19 mouse cellular contexts compared by ENCODE assay signal in the genomic region with DNA sequence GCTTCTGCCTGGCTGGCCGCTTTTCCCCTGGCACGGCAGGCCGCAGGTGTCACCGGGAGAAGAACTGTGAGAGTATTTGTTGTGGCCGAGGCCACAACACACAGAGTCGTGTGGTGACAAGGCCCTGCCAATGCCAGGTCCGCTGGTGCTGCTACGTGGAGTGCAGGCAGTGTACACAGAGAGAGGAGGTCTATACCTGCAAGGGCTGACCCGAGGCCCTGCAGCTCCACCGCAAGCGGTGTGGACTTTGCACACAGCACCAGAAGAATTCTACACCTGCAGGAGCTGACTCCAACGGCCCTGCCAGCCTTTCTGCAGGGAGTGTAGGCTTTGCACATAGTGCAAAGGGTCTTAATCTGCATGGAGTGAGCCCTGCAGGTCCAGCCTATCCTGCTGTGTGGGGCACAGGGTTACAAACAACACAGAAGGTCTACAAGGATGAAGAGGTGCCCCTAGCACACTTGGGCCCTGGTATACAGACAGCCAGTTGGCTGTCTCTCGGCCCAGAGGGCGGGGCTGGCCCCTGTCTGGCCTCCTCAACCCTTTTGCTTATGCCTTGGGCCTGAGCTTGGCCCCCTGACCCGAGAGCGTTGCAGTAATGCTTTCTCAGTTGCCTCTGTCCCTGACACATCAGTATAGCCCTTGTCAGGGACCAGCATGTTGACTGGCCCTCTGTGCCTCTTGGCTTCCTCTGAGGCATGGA. TPM values are rescaled to one million over a fixed set of nuclear protein-coding genes. Genes with fewer than 3 reads are reported as not detected.
DNase-seq lines count a peak whose midpoint lies in the region; ATAC-seq lines count a peak whose summit lies in the region.
"Had no signal": no experiment of that assay in that cellular context is flagged by ENCODE, and none has a peak within 500 bp of the region (broad histone marks: within the 10 kb centered on the region; RNA-seq: fewer than 3 reads in every experiment).

No protein-coding gene starts in this region.

- DNase-seq in embryonic facial prominence, embryonic 10.5 days (ENCODE audit: low spot score) = no peak
- no peak for DNase-seq in midbrain, embryonic 10.5 days (ENCODE audit: low spot score)
- DNase-seq in left cerebral cortex, adult 9 months (ENCODE audit: low spot score in 2 of 2) = no peak
- DNase-seq in kidney, adult 18-20 months = no peak

- peaks cover 30% of the 10 kb centered on the region for H3K4me1 ChIP-seq in embryonic facial prominence, embryonic 12.5 days
- H3K4me1 ChIP-seq in embryonic facial prominence, embryonic 10.5 days = peaks cover 58% of the 10 kb centered on the region
- H3K4me1 ChIP-seq in midbrain, embryonic 10.5 days = peaks cover 78% of the 10 kb centered on the region
- H3K4me1 ChIP-seq in midbrain, embryonic 15.5 days = peaks cover 13% of the 10 kb centered on the region
- H3K4me1 ChIP-seq in stomach, embryonic 15.5 days = no peaks in the 10 kb centered on the region

- peaks cover 6% of the 10 kb centered on the region; the same call in 1 of the 2 replicates for H3K36me3 ChIP-seq in embryonic facial prominence, embryonic 12.5 days
- H3K36me3 ChIP-seq in embryonic facial prominence, embryonic 10.5 days (replicated peaks) = no peaks in the 10 kb centered on the region
- H3K36me3 ChIP-seq in midbrain, embryonic 10.5 days = 0 out of 2 replicates have a peak, but pooled peaks cover 3% of the 10 kb centered on the region
- H3K36me3 ChIP-seq in midbrain, embryonic 15.5 days (replicated peaks) = no peaks in the 10 kb centered on the region
- H3K36me3 ChIP-seq in stomach, embryonic 15.5 days = no peaks in the 10 kb centered on the region
- H3K36me3 ChIP-seq: heart, embryonic 15.5 days had no signal

- no peak overlapping the region for H3K4me3 ChIP-seq in embryonic facial prominence, embryonic 12.5 days
- H3K4me3 ChIP-seq in embryonic facial prominence, embryonic 10.5 days = no peak overlapping the region
- H3K4me3 ChIP-seq in midbrain, embryonic 10.5 days = no peak overlapping the region
- no peak overlapping the region for H3K4me3 ChIP-seq in midbrain, embryonic 15.5 days
- H3K4me3 ChIP-seq in stomach, embryonic 15.5 days (replicated peaks) = no peak overlapping the region
- H3K4me3 ChIP-seq: embryonic facial prominence, embryonic 15.5 days; erythroblast, embryonic 14.5 days; heart, adult 2 months; heart, embryonic 15.5 days had no signal

- H3K4me2 ChIP-seq in embryonic facial prominence, embryonic 12.5 days (replicated peaks) = no peak overlapping the region
- H3K4me2 ChIP-seq in midbrain, embryonic 15.5 days = no peak overlapping the region
- H3K4me2 ChIP-seq in stomach, embryonic 15.5 days = no peak overlapping the region
- H3K4me2 ChIP-seq: embryonic facial prominence, embryonic 15.5 days; heart, embryonic 11.5 days; heart, embryonic 15.5 days had no signal

- WGBS in embryonic facial prominence, embryonic 12.5 days = 83% methylated on average over 16 of the region's 16 CpGs
- WGBS in embryonic facial prominence, embryonic 10.5 days = 82% methylated on average over 16 of the region's 16 CpGs
- 79% methylated on average over 16 of the region's 16 CpGs for WGBS in midbrain, embryonic 10.5 days
- 78% methylated on average over 16 of the region's 16 CpGs for WGBS in midbrain, embryonic 15.5 days
- WGBS in stomach, embryonic 15.5 days = 72% methylated on average over 16 of the region's 16 CpGs

- H3K9ac ChIP-seq in embryonic facial prominence, embryonic 12.5 days = no peak overlapping the region
- no peak overlapping the region for H3K9ac ChIP-seq in midbrain, embryonic 15.5 days
- H3K9ac ChIP-seq in stomach, embryonic 15.5 days = no peak overlapping the region
- H3K9ac ChIP-seq: embryonic facial prominence, embryonic 15.5 days; heart, embryonic 15.5 days had no signal

- 0 out of 2 replicates have a peak overlapping the region, but pooled peaks have one; percentile 9 for H3K27ac ChIP-seq in embryonic facial prominence, embryonic 12.5 days
- no peak overlapping the region for H3K27ac ChIP-seq in embryonic facial prominence, embryonic 10.5 days (replicated peaks)
- peak overlapping the region; percentile 2 for H3K27ac ChIP-seq in midbrain, embryonic 10.5 days (replicated peaks)
- H3K27ac ChIP-seq in midbrain, embryonic 15.5 days = no peak overlapping the region
- H3K27ac ChIP-seq in stomach, embryonic 15.5 days = no peak overlapping the region
- H3K27ac ChIP-seq: embryonic facial prominence, embryonic 15.5 days; heart, adult 2 months; heart, embryonic 15.5 days had no signal

- no peaks in the 10 kb centered on the region for H3K9me3 ChIP-seq in embryonic facial prominence, embryonic 12.5 days
- no peaks in the 10 kb centered on the region for H3K9me3 ChIP-seq in embryonic facial prominence, embryonic 10.5 days
- H3K9me3 ChIP-seq in midbrain, embryonic 10.5 days (replicated peaks) = no peaks in the 10 kb centered on the region
- H3K9me3 ChIP-seq in midbrain, embryonic 15.5 days = no peaks in the 10 kb centered on the region
- H3K9me3 ChIP-seq in stomach, embryonic 15.5 days = no peaks in the 10 kb centered on the region
- H3K9me3 ChIP-seq: embryonic facial prominence, embryonic 15.5 days; heart, embryonic 15.5 days had no signal

- ATAC-seq in embryonic facial prominence, embryonic 12.5 days (ENCODE audit: insufficient number of reproducible peaks, insufficient read depth, low FRiP score, low TSS enrichment) = no peak
- no peak for ATAC-seq in midbrain, embryonic 15.5 days (replicated peaks)
- 0 out of 2 replicates have a peak, but pooled peaks have one; percentile 8 for ATAC-seq in stomach, embryonic 15.5 days (ENCODE audit: insufficient read depth, low FRiP score, low read depth)
- ATAC-seq: activated CD4-positive, CD25-positive, alpha-beta regulatory T cell, adult 4 months; CD4-positive, CD25-positive, alpha-beta regulatory T cell, adult 4 months; forebrain, embryonic 16.5 days; hindbrain, embryonic 16.5 days had no signal

- H3K27me3 ChIP-seq in embryonic facial prominence, embryonic 12.5 days = 0 out of 2 replicates have a peak, but pooled peaks cover 2% of the 10 kb centered on the region
- peaks cover 40% of the 10 kb centered on the region for H3K27me3 ChIP-seq in embryonic facial prominence, embryonic 10.5 days (replicated peaks; ENCODE audit: low read depth, poor library complexity, severe bottlenecking)
- H3K27me3 ChIP-seq in midbrain, embryonic 10.5 days (ENCODE audit: low read depth, poor library complexity, severe bottlenecking) = peaks cover 57% of the 10 kb centered on the region
- 0 out of 2 replicates have a peak, but pooled peaks cover 3% of the 10 kb centered on the region for H3K27me3 ChIP-seq in midbrain, embryonic 15.5 days (replicated peaks)
- H3K27me3 ChIP-seq in stomach, embryonic 15.5 days (replicated peaks) = no peaks in the 10 kb centered on the region
- H3K27me3 ChIP-seq: embryonic facial prominence, embryonic 15.5 days had no signal

RNA-seq across cellular contexts. Expression of gene Wnt9a, which starts 24.6 kb away (rescaled TPM):
- 5.9 and 7.1 TPM in 2 replicates for polyA plus RNA-seq in embryonic facial prominence, embryonic 12.5 days (2016; fragmentation: Nextera tagmentation; extraction: Ambion mirVana)
- polyA plus RNA-seq in embryonic facial prominence, embryonic 10.5 days (2016; fragmentation: Nextera tagmentation; extraction: Ambion mirVana) = 2.3 and 2.6 TPM in 2 replicates
- 7.8 and 9.7 TPM in 2 replicates for polyA plus RNA-seq in midbrain, embryonic 10.5 days (2016; fragmentation: Nextera tagmentation; extraction: Ambion mirVana)
- polyA plus RNA-seq in midbrain, embryonic 15.5 days (2015; fragmentation: Nextera tagmentation; extraction: Ambion mirVana) = 3.8 and 3.9 TPM in 2 replicates
- 4.9 and 5.3 TPM in 2 replicates for polyA plus RNA-seq in stomach, embryonic 15.5 days (2015; fragmentation: Nextera tagmentation; extraction: Ambion mirVana)
- polyA plus RNA-seq: activated CD4-positive, CD25-positive, alpha-beta regulatory T cell, adult 4 months; CD4-positive, CD25-positive, alpha-beta regulatory T cell, adult 4 months; erythroblast, embryonic 14.5 days had no signal

RNA-seq across cellular contexts. Expression of gene Wnt3a, which starts 40.8 kb away (rescaled TPM):
- polyA plus RNA-seq in embryonic facial prominence, embryonic 12.5 days (2016; fragmentation: Nextera tagmentation; extraction: Ambion mirVana) = 1.8 and 2.6 TPM in 2 replicates
- polyA plus RNA-seq in embryonic facial prominence, embryonic 10.5 days (2016; fragmentation: Nextera tagmentation; extraction: Ambion mirVana) = 0.77 and 1.7 TPM in 2 replicates
- 5.3 and 8.7 TPM in 2 replicates for polyA plus RNA-seq in midbrain, embryonic 10.5 days (2016; fragmentation: Nextera tagmentation; extraction: Ambion mirVana)
- 0.43 and 0.61 TPM in 2 replicates for polyA plus RNA-seq in midbrain, embryonic 15.5 days (2015; fragmentation: Nextera tagmentation; extraction: Ambion mirVana)
- polyA plus RNA-seq in stomach, embryonic 15.5 days (2015; fragmentation: Nextera tagmentation; extraction: Ambion mirVana) = 0.15 and 0.23 TPM in 2 replicates
- polyA plus RNA-seq: CD4-positive, CD25-positive, alpha-beta regulatory T cell, adult 4 months; heart, adult 2 months; heart, embryonic 11.5 days; heart, embryonic 15.5 days had no signal

RNA-seq across cellular contexts. Expression of gene Prss38, which starts 44.1 kb away (rescaled TPM):
- not detected in 2 replicates for polyA plus RNA-seq in embryonic facial prominence, embryonic 12.5 days (2016; fragmentation: Nextera tagmentation; extraction: Ambion mirVana)
- not detected in 2 replicates for polyA plus RNA-seq in embryonic facial prominence, embryonic 10.5 days (2016; fragmentation: Nextera tagmentation; extraction: Ambion mirVana)
- not detected in 2 replicates for polyA plus RNA-seq in midbrain, embryonic 10.5 days (2016; fragmentation: Nextera tagmentation; extraction: Ambion mirVana)
- 0.18 TPM in 1 of 2 replicates, not detected in the other for polyA plus RNA-seq in midbrain, embryonic 15.5 days (2015; fragmentation: Nextera tagmentation; extraction: Ambion mirVana)
- 0.10 TPM in 1 of 2 replicates, not detected in the other for polyA plus RNA-seq in stomach, embryonic 15.5 days (2015; fragmentation: Nextera tagmentation; extraction: Ambion mirVana)
- polyA plus RNA-seq: activated CD4-positive, CD25-positive, alpha-beta regulatory T cell, adult 4 months; CD4-positive, CD25-positive, alpha-beta regulatory T cell, adult 4 months; embryonic facial prominence, embryonic 15.5 days; erythroblast, embryonic 14.5 days; forebrain, embryonic 11.5 days; forebrain, embryonic 16.5 days; gonadal fat pad, adult 2 months; heart, adult 2 months; heart, embryonic 11.5 days; heart, embryonic 15.5 days; hindbrain, embryonic 11.5 days; hindbrain, embryonic 16.5 days had no signal

Comparison
In these comparisons a context has a peak if more than half of its experiments do, and no peak if none do; other contexts are left out.
1. H3K27ac ChIP-seq: peak in embryonic facial prominence, embryonic 12.5 days (single experiment) and midbrain, embryonic 10.5 days (single experiment); none in embryonic facial prominence, embryonic 10.5 days (single experiment), midbrain, embryonic 15.5 days (single experiment) and stomach, embryonic 15.5 days (single experiment).